Mouse (Mus musculus) megakaryocyte, embryonic 14.5 days (primary cell): ENCODE measurements around the gene Mamdc2.

ENCODE experiments used
- FLI1 ChIP-seq: IDR thresholded peaks from 2 replicates; pipeline ENCODE4 v1.6.1; 2012; ENCODE audit warnings: low read length, inconsistent platforms, mixed read lengths
- GATA1 ChIP-seq: IDR thresholded peaks from 3 replicates; pipeline ENCODE4 v1.6.1; 2012; ENCODE audit warnings: mixed read lengths, low read length, inconsistent platforms, borderline replicate concordance

GRCm38 (mm10) chr19:23496536-23496935 is 48.3 kb upstream of the Mamdc2 start:
- no peak for TF ChIP-seq GATA1
- no peak for TF ChIP-seq FLI1
